In genomic region chr4:40643567-40643966, GRCm38 (mm10) we compare ENCODE assay signal across 18 mouse cellular contexts. TPM values are rescaled to one million over a fixed set of nuclear protein-coding genes. Genes with fewer than 3 reads are reported as not detected.
DNase-seq lines count a peak whose midpoint lies in the region; ATAC-seq and TF ChIP-seq lines count a peak whose summit lies in the region.
"Had no signal": no experiment of that assay in that cellular context is flagged by ENCODE, and none has a peak within 500 bp of the region (broad histone marks: within the 10 kb centered on the region; RNA-seq: fewer than 3 reads in every experiment).

No protein-coding gene starts in this region.

- no peak overlapping the region for H3K9ac ChIP-seq in heart, embryonic 15.5 days
- no peak overlapping the region for H3K9ac ChIP-seq in liver, adult 2 months (ENCODE audit: low read depth, low read length)
- no peak overlapping the region for H3K9ac ChIP-seq in kidney, postnatal 0 days (ENCODE audit: low read depth, low read length)
- H3K9ac ChIP-seq in forebrain, embryonic 14.5 days (ENCODE audit: low read length) = no peak overlapping the region
- H3K9ac ChIP-seq: forebrain, embryonic 15.5 days; intestine, embryonic 15.5 days; liver, embryonic 12.5 days had no signal

- H3K9me3 ChIP-seq in heart, embryonic 15.5 days (replicated peaks) = no peaks in the 10 kb centered on the region
- H3K9me3 ChIP-seq in heart, embryonic 10.5 days = no peaks in the 10 kb centered on the region
- H3K9me3 ChIP-seq in kidney, postnatal 0 days (replicated peaks; ENCODE audit: low read length) = no peaks in the 10 kb centered on the region
- no peaks in the 10 kb centered on the region for H3K9me3 ChIP-seq in forebrain, embryonic 14.5 days (replicated peaks; ENCODE audit: control insufficient read depth, low read length)
- H3K9me3 ChIP-seq: forebrain, embryonic 15.5 days; intestine, embryonic 15.5 days; liver, embryonic 12.5 days had no signal

- H3K4me1 ChIP-seq in heart, embryonic 15.5 days (replicated peaks) = no peaks in the 10 kb centered on the region
- no peaks in the 10 kb centered on the region for H3K4me1 ChIP-seq in heart, embryonic 10.5 days
- H3K4me1 ChIP-seq in liver, adult 2 months (ENCODE audit: control insufficient read depth, insufficient read depth, low read length) = no peaks in the 10 kb centered on the region
- no peaks in the 10 kb centered on the region for H3K4me1 ChIP-seq in kidney, postnatal 0 days (replicated peaks; ENCODE audit: insufficient read depth, low read length)
- H3K4me1 ChIP-seq in forebrain, embryonic 14.5 days (ENCODE audit: control insufficient read depth, insufficient read depth, low read length) = no peaks in the 10 kb centered on the region
- H3K4me1 ChIP-seq: forebrain, embryonic 15.5 days; liver, embryonic 12.5 days; midbrain, embryonic 10.5 days had no signal

- 0 out of 2 replicates have a peak, but pooled peaks have one; percentile 14 for ATAC-seq in heart, embryonic 15.5 days (replicated peaks; ENCODE audit: insufficient number of reproducible peaks, insufficient read depth, low FRiP score, low read depth)
- ATAC-seq in kidney, postnatal 0 days (replicated peaks; ENCODE audit: low FRiP score, low read depth) = no peak
- no peak for ATAC-seq in forebrain, embryonic 14.5 days
- ATAC-seq: CD4-positive, CD25-positive, alpha-beta regulatory T cell, adult 4 months; forebrain, embryonic 15.5 days; intestine, embryonic 15.5 days; liver, embryonic 12.5 days had no signal

- intact Hi-C loops in heart, postnatal 10 days (cut with DNase I) = no loop called here

- H3K27me3 ChIP-seq in heart, embryonic 15.5 days = no peaks in the 10 kb centered on the region
- no peaks in the 10 kb centered on the region for H3K27me3 ChIP-seq in heart, embryonic 10.5 days (ENCODE audit: insufficient read depth, poor library complexity, severe bottlenecking)
- no peaks in the 10 kb centered on the region for H3K27me3 ChIP-seq in liver, adult 2 months (ENCODE audit: control insufficient read depth, insufficient read depth, low read length)
- no peaks in the 10 kb centered on the region for H3K27me3 ChIP-seq in kidney, postnatal 0 days (ENCODE audit: insufficient read depth, low read length)
- H3K27me3 ChIP-seq in forebrain, embryonic 14.5 days (replicated peaks; ENCODE audit: control insufficient read depth, insufficient read depth, low read length) = no peaks in the 10 kb centered on the region
- H3K27me3 ChIP-seq: forebrain, embryonic 15.5 days; intestine, embryonic 15.5 days; liver, embryonic 12.5 days had no signal

- no peaks in the 10 kb centered on the region for H3K79me2 ChIP-seq in liver, adult 2 months (ENCODE audit: control insufficient read depth, insufficient read depth, low read length)

- H3K4me3 ChIP-seq in heart, embryonic 15.5 days = no peak overlapping the region
- no peak overlapping the region for H3K4me3 ChIP-seq in heart, embryonic 10.5 days
- no peak overlapping the region for H3K4me3 ChIP-seq in liver, adult 2 months (ENCODE audit: insufficient read depth, low read depth, low read length)
- no peak overlapping the region for H3K4me3 ChIP-seq in kidney, postnatal 0 days (replicated peaks; ENCODE audit: low read depth, low read length)
- no peak overlapping the region for H3K4me3 ChIP-seq in forebrain, embryonic 14.5 days (ENCODE audit: low read depth, low read length)
- H3K4me3 ChIP-seq: forebrain, embryonic 15.5 days; gastrocnemius, adult 2 months; intestine, embryonic 15.5 days; liver, embryonic 12.5 days; midbrain, embryonic 10.5 days had no signal

- H3K4me2 ChIP-seq in heart, embryonic 15.5 days = no peak overlapping the region
- H3K4me2 ChIP-seq in kidney, postnatal 0 days (ENCODE audit: low read length) = no peak overlapping the region
- H3K4me2 ChIP-seq in forebrain, embryonic 14.5 days (ENCODE audit: low read length) = no peak overlapping the region
- H3K4me2 ChIP-seq: forebrain, embryonic 15.5 days; intestine, embryonic 15.5 days; liver, embryonic 12.5 days had no signal

- no peak for TF ChIP-seq CTCF in liver, adult 2 months (IDR thresholded peaks at IDR 0.05; ENCODE audit: low read depth, low read length)
- TF ChIP-seq CTCF in kidney, postnatal 0 days (IDR thresholded peaks at IDR 0.05; ENCODE audit: low read depth) = no peak

- DNase-seq in heart, embryonic 10.5 days (ENCODE audit: low spot score) = no peak
- peak; percentile 7 for DNase-seq in liver, adult 2 months (ENCODE audit: extremely low read depth, low read depth, low spot score)
- DNase-seq in liver = no peak
- DNase-seq in heart, postnatal 10 days = peak; percentile 36 to 41
- peak; percentile 43 for DNase-seq in kidney, postnatal 0 days (ENCODE audit: low spot score)
- no peak for DNase-seq in forebrain, embryonic 14.5 days (ENCODE audit: low spot score)
- no peak for DNase-seq in spleen, postnatal 36 days (ENCODE audit: low spot score in 2 of 2)
- DNase-seq: adrenal gland, adult 2 months; cerebellum, adult 9-10 months; gastrocnemius, adult 2 months; lung, postnatal 36 days; right cerebral cortex, adult 18-20 months had no signal

- WGBS in heart, embryonic 15.5 days = 35% methylated on average over 5 of the region's 5 CpGs
- WGBS in heart, embryonic 10.5 days = 48% methylated on average over 5 of the region's 5 CpGs
- 69% methylated on average over 5 of the region's 5 CpGs for WGBS in liver, adult 2 months
- WGBS in kidney, postnatal 0 days = 54% methylated on average over 5 of the region's 5 CpGs
- WGBS in forebrain, embryonic 14.5 days = 63% methylated on average over 5 of the region's 5 CpGs

- TF ChIP-seq POLR2A in liver, adult 2 months (IDR thresholded peaks at IDR 0.05; ENCODE audit: extremely low read depth, insufficient read depth, low read length) = no peak

- no peaks in the 10 kb centered on the region for H3K36me3 ChIP-seq in heart, embryonic 15.5 days
- H3K36me3 ChIP-seq in heart, embryonic 10.5 days = no peaks in the 10 kb centered on the region
- no peaks in the 10 kb centered on the region for H3K36me3 ChIP-seq in liver, adult 2 months (ENCODE audit: control insufficient read depth, insufficient read depth, low read length)
- H3K36me3 ChIP-seq in kidney, postnatal 0 days (ENCODE audit: insufficient read depth, low read length) = no peaks in the 10 kb centered on the region
- no peaks in the 10 kb centered on the region for H3K36me3 ChIP-seq in forebrain, embryonic 14.5 days (ENCODE audit: control insufficient read depth, insufficient read depth, low read length)
- H3K36me3 ChIP-seq: forebrain, embryonic 15.5 days; intestine, embryonic 15.5 days; liver, embryonic 12.5 days; midbrain, embryonic 10.5 days had no signal

- H3K27ac ChIP-seq in heart, embryonic 15.5 days = no peak overlapping the region
- H3K27ac ChIP-seq in heart, embryonic 10.5 days = no peak overlapping the region
- no peak overlapping the region for H3K27ac ChIP-seq in liver, adult 2 months (replicated peaks; ENCODE audit: insufficient read depth, low read depth, low read length)
- no peak overlapping the region for H3K27ac ChIP-seq in kidney, postnatal 0 days
- no peak overlapping the region for H3K27ac ChIP-seq in forebrain, embryonic 14.5 days (ENCODE audit: low read depth, low read length)
- H3K27ac ChIP-seq: forebrain, embryonic 15.5 days; gastrocnemius, adult 2 months; intestine, embryonic 15.5 days; liver, embryonic 12.5 days; midbrain, embryonic 10.5 days had no signal

RNA-seq across cellular contexts. Expression of gene Aptx, which starts 59.4 kb away (rescaled TPM):
- polyA plus RNA-seq in heart, embryonic 15.5 days (2015; fragmentation: Nextera tagmentation; extraction: Ambion mirVana) = 21.9 and 27.0 TPM in 2 replicates
- polyA plus RNA-seq in heart, embryonic 10.5 days (2016; fragmentation: Nextera tagmentation; extraction: Ambion mirVana) = 29.4 and 32.2 TPM in 2 replicates
- total RNA-seq in liver, adult 2 months (2014; rRNA removed) = 6.2 and 7.2 TPM in 2 replicates
- polyA plus RNA-seq in liver, adult 2 months (2012; rRNA removed) = 3.4 and 4.8 TPM in 2 replicates
- 10 to 100 TPM; 18.0 to 18.1 TPM for total RNA-seq in heart, postnatal 10 days (2021)
- 25.7 and 26.2 TPM in 2 replicates for polyA plus RNA-seq in kidney, postnatal 0 days (2015; fragmentation: Nextera tagmentation; extraction: Ambion mirVana)
- polyA plus RNA-seq in forebrain, embryonic 14.5 days (2014; fragmentation: Nextera tagmentation; extraction: Ambion mirVana) = 59.1 and 59.5 TPM in 2 replicates

Comparison
In these comparisons a context has a peak if more than half of its experiments do, and no peak if none do; other contexts are left out.
1. DNase-seq: peak in liver, adult 2 months (single experiment), heart, postnatal 10 days (2 of 2) and kidney, postnatal 0 days (single experiment); none in heart, embryonic 10.5 days (single experiment), liver (single experiment), forebrain, embryonic 14.5 days (single experiment) and spleen, postnatal 36 days (0 of 2).